Mouse (Mus musculus): ENCODE data around the gene Inpp5d.
"Not testable (repeated sequence)": the region's sequence is repeated elsewhere in the genome, so short reads cannot be mapped to it uniquely, and the experiment has no call there.

Gene Inpp5d

DNA sequence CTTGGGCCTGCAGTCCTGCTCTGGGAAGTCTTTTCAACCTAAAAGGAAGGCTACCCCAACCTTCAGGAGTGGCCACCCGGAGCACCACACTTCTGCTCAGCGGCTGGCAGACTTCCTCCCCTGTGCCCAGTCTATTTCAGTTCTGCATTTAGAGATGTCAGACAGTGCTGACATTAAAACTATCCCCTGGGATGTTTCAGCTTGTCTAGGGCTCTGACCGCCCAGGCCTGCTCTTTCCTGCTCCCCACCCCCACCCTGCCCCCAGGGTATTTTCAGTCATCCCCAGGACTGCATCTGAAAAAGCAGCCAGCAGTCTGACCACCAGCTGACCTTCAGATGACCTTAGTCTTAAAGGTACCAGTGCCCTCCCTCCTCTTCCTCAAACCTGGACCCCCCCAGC is 38.0 kb downstream of the Inpp5d start:
- no peak for DNase-seq (ENCODE audit: low spot score in 2 of 2)

GRCm38 (mm10) chr1:87658485-87658884 is 38.4 kb downstream of the Inpp5d start:
- no peak for DNase-seq (ENCODE audit: low spot score in 2 of 2)

GRCm38 (mm10) chr1:87658937-87659617 is 39.0 kb downstream of the Inpp5d start:
- no peak for DNase-seq (ENCODE audit: low spot score in 2 of 2)

GRCm38 (mm10) chr1:87659618-87659960 is 39.5 kb downstream of the Inpp5d start:
- DNase-seq (ENCODE audit: low spot score in 2 of 2): no peak

DNA sequence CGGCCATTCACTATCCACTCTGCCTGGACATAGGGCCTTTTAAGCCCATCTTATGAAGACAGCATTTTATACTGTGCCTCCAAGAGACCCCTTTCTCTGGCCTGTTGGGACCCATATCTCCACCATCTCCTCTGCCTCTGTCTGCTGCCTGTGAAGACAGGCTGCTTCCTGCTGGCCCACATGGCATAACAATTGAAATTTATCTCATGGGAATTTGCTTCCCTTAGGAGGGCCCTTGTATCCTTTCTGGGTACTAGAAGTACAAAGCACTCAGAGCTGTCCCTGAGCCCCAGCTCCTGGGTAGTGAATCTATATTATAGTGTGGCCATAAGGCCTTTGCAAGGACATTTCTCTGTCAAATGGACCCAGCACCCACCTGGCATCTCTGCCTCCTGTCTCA is 40.6 kb downstream of the Inpp5d start:
- no peak for DNase-seq (ENCODE audit: low spot score in 2 of 2)

GRCm38 (mm10) chr1:87663992-87664391 is 43.9 kb downstream of the Inpp5d start:
- no peak for DNase-seq (ENCODE audit: low spot score in 2 of 2)

DNA sequence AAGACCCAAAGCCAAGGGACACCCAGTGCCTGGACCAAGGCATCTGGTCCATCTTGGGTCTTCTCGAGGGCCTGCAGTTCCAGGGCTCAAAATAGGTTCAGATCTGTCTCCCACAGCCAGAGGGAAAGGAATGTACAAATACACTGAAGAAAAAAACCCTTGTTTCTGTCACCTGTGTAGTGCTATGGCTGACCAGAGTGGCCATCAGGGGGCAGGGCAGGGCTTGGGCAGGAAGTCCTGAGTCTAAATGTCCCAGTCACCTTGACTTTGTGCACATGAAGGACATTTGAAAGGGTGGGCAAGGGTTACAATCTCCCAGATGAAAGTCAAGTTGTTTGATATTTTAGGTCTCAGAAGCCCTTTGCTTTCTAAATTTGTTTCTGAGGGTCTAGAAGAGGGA is 46.9 kb downstream of the Inpp5d start:
- no peak for DNase-seq (ENCODE audit: low spot score in 2 of 2)

GRCm38 (mm10) chr1:87668300-87668699 is 48.2 kb downstream of the Inpp5d start:
- no peak for DNase-seq (ENCODE audit: low spot score in 2 of 2)

GRCm38 (mm10) chr1:87671483-87671882 is 51.4 kb downstream of the Inpp5d start:
- DNase-seq (ENCODE audit: low spot score in 2 of 2): no peak

GRCm38 (mm10) chr1:87673822-87674604 is 53.9 kb downstream of the Inpp5d start:
- no peak for DNase-seq (ENCODE audit: low spot score in 2 of 2)

GRCm38 (mm10) chr1:87676006-87676405 is 55.9 kb downstream of the Inpp5d start:
- no peak for DNase-seq (ENCODE audit: low spot score in 2 of 2)

DNA sequence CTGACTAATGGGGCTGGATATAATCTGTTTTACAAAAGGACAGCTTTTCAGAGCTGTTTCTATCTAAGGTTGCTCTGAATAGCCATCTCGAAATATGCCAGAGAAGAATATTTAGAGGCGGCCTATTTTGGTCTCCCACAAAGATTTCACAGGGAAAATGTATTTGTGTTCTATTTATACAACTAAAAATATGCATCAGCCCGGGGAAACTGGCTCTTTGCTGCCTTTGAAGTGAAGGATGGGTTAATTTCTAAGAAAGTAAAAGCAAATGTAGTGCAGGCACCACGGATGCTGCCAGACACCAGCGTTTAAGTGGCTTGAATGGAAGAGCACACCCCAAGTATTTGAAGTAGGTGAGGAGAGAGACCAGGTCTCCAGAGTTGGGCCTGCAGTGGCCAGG is 59.0 kb downstream of the Inpp5d start:
- no peak for DNase-seq (ENCODE audit: low spot score in 2 of 2)

DNA sequence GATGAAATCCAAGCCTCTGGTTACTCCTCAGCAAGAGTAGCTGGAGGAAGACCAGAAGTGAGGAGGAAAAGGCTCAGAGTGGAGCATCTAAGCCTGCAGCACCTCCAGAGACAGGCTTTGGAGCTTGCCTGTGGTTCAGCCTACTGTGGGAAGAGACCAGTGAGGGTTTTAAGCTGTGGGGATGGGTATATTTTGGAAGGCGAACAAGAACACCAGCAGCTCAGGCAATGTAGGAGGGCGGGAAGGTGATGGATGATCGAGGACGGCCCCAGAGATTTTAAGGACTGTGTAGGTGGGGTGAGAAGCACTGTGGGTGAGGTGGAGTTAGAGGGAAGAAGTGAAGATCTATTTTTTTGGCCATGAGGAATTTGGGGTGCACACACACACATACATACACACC is 60.8 kb downstream of the Inpp5d start:
- DNase-seq (ENCODE audit: low spot score in 2 of 2): no peak

- DNase-seq (ENCODE audit: low spot score in 2 of 2): not testable (repeated sequence)
These were observed 62.4 kb downstream of the Inpp5d start for GRCm38 (mm10) chr1:87682473-87682872.

DNA sequence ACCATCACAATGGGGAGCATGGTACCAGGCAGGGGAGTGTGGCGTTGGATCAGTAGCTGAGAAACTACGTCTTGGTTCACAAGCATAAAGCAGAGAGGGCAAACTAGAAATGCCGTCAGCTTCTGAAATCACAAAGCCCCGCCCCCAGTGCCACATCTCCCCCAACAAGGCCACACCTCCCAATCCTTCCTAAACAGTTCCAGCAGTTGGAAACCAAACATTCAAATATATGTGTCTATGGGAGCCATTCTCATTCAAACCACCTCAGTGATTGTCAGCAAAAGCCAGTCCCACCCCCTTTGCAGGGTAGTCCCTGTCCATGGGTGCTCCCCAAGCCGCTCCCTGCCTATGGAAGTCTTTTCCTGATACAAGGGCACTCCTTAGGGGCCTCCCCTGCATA is 64.0 kb downstream of the Inpp5d start:
- no peak for DNase-seq (ENCODE audit: low spot score in 2 of 2)

- peak in 1 of 2 experiments; percentile 21 for DNase-seq (ENCODE audit: low spot score in 2 of 2)
These were observed 64.7 kb downstream of the Inpp5d start for GRCm38 (mm10) chr1:87684791-87685190.

- DNase-seq (ENCODE audit: low spot score in 2 of 2): no peak
These were observed 66.2 kb downstream of the Inpp5d start for GRCm38 (mm10) chr1:87686351-87686750.

DNA sequence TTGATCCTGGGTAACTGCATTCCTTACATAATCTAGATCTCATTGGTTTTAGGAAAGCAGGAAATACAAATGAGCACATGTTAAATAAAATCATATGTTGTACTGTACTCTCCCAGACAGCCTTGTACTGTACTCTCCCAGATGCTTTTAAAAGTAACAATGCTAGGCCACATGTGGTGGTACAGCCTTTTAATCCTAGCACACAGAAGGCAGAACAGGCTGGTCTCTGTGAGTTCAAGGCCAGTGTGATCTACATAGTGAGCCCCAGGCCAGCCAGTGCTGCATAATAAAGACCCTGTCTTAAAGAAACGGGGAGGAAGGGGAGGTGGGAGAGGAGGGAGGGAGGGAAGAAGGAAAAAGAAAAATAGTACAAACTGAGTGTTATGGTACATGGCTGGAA is 66.9 kb downstream of the Inpp5d start:
- DNase-seq (ENCODE audit: low spot score in 2 of 2): no peak

GRCm38 (mm10) chr1:87689661-87690341 is 69.7 kb downstream of the Inpp5d start:
- no peak for DNase-seq (ENCODE audit: low spot score in 2 of 2)

GRCm38 (mm10) chr1:87696358-87696757 is 76.2 kb downstream of the Inpp5d start:
- DNase-seq (ENCODE audit: low spot score in 2 of 2): no peak

- DNase-seq (ENCODE audit: low spot score in 2 of 2): no peak
These were observed 77.9 kb downstream of the Inpp5d start for GRCm38 (mm10) chr1:87698010-87698409.

DNA sequence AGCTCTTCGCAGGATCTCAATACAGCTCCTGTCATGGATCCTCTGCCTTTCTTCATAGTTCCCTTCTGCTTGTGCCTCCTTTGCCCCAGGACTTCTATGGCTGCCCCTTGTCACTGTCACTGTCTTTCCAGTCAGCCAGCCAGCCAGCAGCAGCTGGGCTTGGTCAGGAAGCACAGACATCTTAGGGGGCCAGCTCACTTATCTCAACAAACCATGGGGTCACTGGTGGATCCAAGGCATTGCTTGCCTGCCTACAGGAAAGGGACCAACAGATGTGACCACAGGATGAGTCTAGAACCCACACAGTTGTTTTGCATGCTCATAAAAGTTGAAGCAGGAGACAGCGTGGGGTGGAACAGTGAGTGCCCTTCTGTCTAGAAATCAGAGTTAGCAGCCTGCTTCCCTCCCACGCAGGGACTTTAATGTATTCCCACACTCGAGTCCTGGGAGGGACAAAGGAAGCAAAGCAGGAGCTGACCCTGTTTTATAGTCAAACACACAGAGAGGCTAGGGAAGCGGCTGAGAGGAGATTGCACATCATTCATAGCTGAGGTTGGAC is 79.9 kb downstream of the Inpp5d start:
- DNase-seq (ENCODE audit: low spot score in 2 of 2): no peak

- no peak for DNase-seq (ENCODE audit: low spot score in 2 of 2)
These were observed 84.1 kb downstream of the Inpp5d start for GRCm38 (mm10) chr1:87704230-87704629.
